Mouse (Mus musculus) MEL (cell line): Measurements from ENCODE around the gene Hs3st5. TPM values are rescaled to one million over a fixed set of nuclear protein-coding genes. Genes with fewer than 3 reads are reported as not detected.

Source experiments
- DNase-seq: peaks from one replicate; pipeline ENCODE4 v3.0.0; 2011; ENCODE audit warnings: low read depth, low spot score
- H3K27ac ChIP-seq: 2 replicates; pipeline ENCODE4 v1.5.1; 2012; ENCODE audit warnings: low read depth, mild to moderate bottlenecking, control low read depth, low read length, moderate library complexity; ENCODE audit not compliant: control insufficient read depth
- H3K27me3 ChIP-seq, 2 experiments: fragments of 150-350 bp in 1 of 2; sonication (generic) in 1 of 2; 2 replicates each; pipeline ENCODE4 v1.6.1; 2012; ENCODE audit warnings: low read length in 2 of 2, mild to moderate bottlenecking in 2 of 2, improper control_type of control experiment in 1 of 2, moderate library complexity in 1 of 2; ENCODE audit not compliant: insufficient read depth in 2 of 2, control insufficient read depth in 1 of 2
- H3K36me3 ChIP-seq, 2 experiments: 2 replicates each; pipeline ENCODE4 v1.6.1; 2012 to 2014; ENCODE audit warnings: low read length in 2 of 2, improper control_type of control experiment in 1 of 2, inconsistent platforms in 1 of 2, mild to moderate bottlenecking in 1 of 2; ENCODE audit not compliant: insufficient read depth in 2 of 2, control insufficient read depth in 1 of 2
- H3K4me1 ChIP-seq, 2 experiments: fragments of 150-350 bp in 1 of 2; sonication (generic) in 1 of 2; 2 replicates each; pipeline ENCODE4 v1.6.1; 2012; ENCODE audit warnings: low read length in 2 of 2, improper control_type of control experiment in 1 of 2, mild to moderate bottlenecking in 1 of 2; ENCODE audit not compliant: insufficient read depth in 2 of 2, control insufficient read depth in 1 of 2
- H3K4me3 ChIP-seq, 2 experiments: fragments of 150-350 bp in 1 of 2; sonication (generic) in 1 of 2; 2 replicates each; pipeline ENCODE4 v1.5.1; 2012; ENCODE audit warnings: low read depth in 2 of 2, low read length in 2 of 2, mild to moderate bottlenecking in 2 of 2, moderate library complexity in 2 of 2, control low read depth in 1 of 2, improper control_type of control experiment in 1 of 2; ENCODE audit not compliant: control insufficient read depth in 1 of 2, insufficient read depth in 1 of 2
- H3K79me2 ChIP-seq: 2 replicates; pipeline ENCODE4 v1.6.1; 2012; ENCODE audit warnings: mild to moderate bottlenecking, low read length, moderate library complexity; ENCODE audit not compliant: control insufficient read depth, poor library complexity, insufficient read depth
- H3K9ac ChIP-seq: 2 replicates; pipeline ENCODE4 v1.6.1; 2012; ENCODE audit warnings: low read depth, mild to moderate bottlenecking, control low read depth, low read length, moderate library complexity; ENCODE audit not compliant: control insufficient read depth, poor library complexity, severe bottlenecking
- H3K9me3 ChIP-seq: fragments of 150-350 bp; sonication (generic); replicated peaks from 2 replicates; pipeline ENCODE4 v1.6.1; 2012; ENCODE audit warnings: mild to moderate bottlenecking, low read length, improper control_type of control experiment, moderate library complexity; ENCODE audit not compliant: insufficient read depth
- CHD2 ChIP-seq: IDR thresholded peaks from 2 replicates; pipeline ENCODE4 v1.6.1; 2011; ENCODE audit warnings: low read length, improper control_type of control experiment
- CTCF ChIP-seq, 3 experiments: IDR thresholded peaks in 2 of 3; conservative IDR thresholded peaks in 1 of 3; 2 replicates each; pipeline ENCODE4 v1.5.1; 2011 to 2012; ENCODE audit warnings: low read length in 3 of 3, low read depth in 2 of 3, mild to moderate bottlenecking in 2 of 3, improper control_type of control experiment in 1 of 3, inconsistent platforms in 1 of 3, mixed read lengths in 1 of 3, moderate library complexity in 1 of 3; ENCODE audit not compliant: control insufficient read depth in 1 of 3, insufficient read depth in 1 of 3, poor library complexity in 1 of 3, severe bottlenecking in 1 of 3
- ELF1 ChIP-seq: IDR thresholded peaks from 2 replicates; pipeline ENCODE4 v1.6.1; 2014; ENCODE audit warnings: low read depth, mild to moderate bottlenecking, inconsistent platforms, low read length, improper control_type of control experiment, moderate library complexity
- EP300 ChIP-seq, 2 experiments: IDR thresholded peaks; 2 replicates each; pipeline ENCODE4 v1.6.1; 2011; ENCODE audit warnings: improper control_type of control experiment in 2 of 2, low read length in 2 of 2, low read depth in 1 of 2, mild to moderate bottlenecking in 1 of 2
- ETS1 ChIP-seq: IDR thresholded peaks from 2 replicates; pipeline ENCODE4 v1.6.1; 2012; ENCODE audit warnings: low read depth, mild to moderate bottlenecking, inconsistent platforms, low read length, improper control_type of control experiment, moderate library complexity
- GABPA ChIP-seq: IDR thresholded peaks from 2 replicates; pipeline ENCODE4 v1.6.1; 2012; ENCODE audit warnings: low read depth, mild to moderate bottlenecking, inconsistent platforms, low read length, improper control_type of control experiment, moderate library complexity
- JUND ChIP-seq: IDR thresholded peaks from 2 replicates; pipeline ENCODE4 v1.6.1; 2011; ENCODE audit warnings: low read depth, mild to moderate bottlenecking, improper control_type of control experiment, low read length
- KAT2A ChIP-seq: conservative IDR thresholded peaks from 2 replicates; pipeline ENCODE4 v1.6.1; 2012; ENCODE audit warnings: low read depth, low read length, improper control_type of control experiment, inconsistent platforms
- MXI1 ChIP-seq: IDR thresholded peaks from 2 replicates; pipeline ENCODE4 v1.6.1; 2011; ENCODE audit warnings: mild to moderate bottlenecking, low read depth, low read length, improper control_type of control experiment
- MYB ChIP-seq: IDR thresholded peaks from 2 replicates; pipeline ENCODE4 v1.6.1; 2011; ENCODE audit warnings: mild to moderate bottlenecking, low read depth, low read length, improper control_type of control experiment
- NRF1 ChIP-seq: IDR thresholded peaks from 2 replicates; pipeline ENCODE4 v1.6.1; 2014; ENCODE audit warnings: low read depth, mild to moderate bottlenecking, inconsistent platforms, low read length, improper control_type of control experiment, moderate library complexity; ENCODE audit not compliant: poor library complexity, insufficient read depth, severe bottlenecking
- RAD21 ChIP-seq: IDR thresholded peaks from 2 replicates; pipeline ENCODE4 v1.6.1; 2011; ENCODE audit warnings: mild to moderate bottlenecking, low read depth, low read length, improper control_type of control experiment
- RCOR1 ChIP-seq: IDR thresholded peaks from 2 replicates; pipeline ENCODE4 v1.6.1; 2012; ENCODE audit warnings: low read depth, mild to moderate bottlenecking, inconsistent platforms, low read length, improper control_type of control experiment
- SMC3 ChIP-seq: IDR thresholded peaks from 2 replicates; pipeline ENCODE4 v1.6.1; 2011; ENCODE audit warnings: low read depth, low read length, improper control_type of control experiment
- TBP ChIP-seq: IDR thresholded peaks from 2 replicates; pipeline ENCODE4 v1.8.0; 2011; ENCODE audit warnings: low read depth, low read length, improper control_type of control experiment
- USF2 ChIP-seq, 2 experiments: IDR thresholded peaks; 2 replicates each; pipeline ENCODE4 v1.6.1; 2011 to 2012; ENCODE audit warnings: improper control_type of control experiment in 2 of 2, low read length in 2 of 2, borderline replicate concordance in 1 of 2, inconsistent platforms in 1 of 2, low read depth in 1 of 2, mild to moderate bottlenecking in 1 of 2; ENCODE audit not compliant: insufficient read depth in 1 of 2
- ZMIZ1 ChIP-seq: IDR thresholded peaks from 2 replicates; pipeline ENCODE4 v1.6.1; 2012; ENCODE audit warnings: low read depth, mild to moderate bottlenecking, inconsistent platforms, low read length, improper control_type of control experiment, moderate library complexity
- ZNF384 ChIP-seq: IDR thresholded peaks from 2 replicates; pipeline ENCODE4 v1.6.1; 2012; ENCODE audit warnings: low read depth, mild to moderate bottlenecking, inconsistent platforms, low read length, improper control_type of control experiment
- polyA plus RNA-seq, 2 experiments: library from polyadenylated mRNA; stranded (reverse) in 1 of 2; unstranded in 1 of 2; fragments of >175 nt in 1 of 2; fragments of >200 nt in 1 of 2; gene quantifications; 2 replicates each; pipeline versions ENCODE4 v1.2.1 to v1.2.4; 2012; ENCODE audit warnings: low replicate concordance in 2 of 2, low read depth in 1 of 2; ENCODE audit not compliant: insufficient read length in 2 of 2, insufficient read depth in 1 of 2, missing spikeins in 1 of 2
- total RNA-seq: library from RNA; depleted of rRNA; stranded (reverse); fragments of 300-350 nt; gene quantifications from 2 replicates; pipeline ENCODE4 v1.2.3, GENCODE M21; 2012

Hs3st5 gene
- total and polyA plus RNA-seq, 3 experiments = not detected

- H3K4me3 ChIP-seq = no peak overlapping the region
- H3K9me3 ChIP-seq = no peaks in the 10 kb centered on the region
- H3K27ac ChIP-seq = no peak overlapping the region
- no peak for DNase-seq
- TF ChIP-seq JUND = no peak
- TF ChIP-seq SMC3 = no peak
- no peak for TF ChIP-seq EP300 (IDR thresholded peaks at IDR 0.05; ENCODE audit: low read depth in 1 of 2, low read length in 2 of 2)
- TF ChIP-seq GABPA = no peak
- TF ChIP-seq MXI1 = no peak
- no peak for TF ChIP-seq ZNF384
- TF ChIP-seq MYB = no peak
- TF ChIP-seq CTCF (IDR thresholded peaks at IDR 0.05 in 2 of 3, conservative IDR thresholded peaks at IDR 0.05 in 1 of 3; ENCODE audit: control insufficient read depth in 1 of 3, insufficient read depth in 1 of 3, low read depth in 2 of 3, low read length in 3 of 3, poor library complexity in 1 of 3, severe bottlenecking in 1 of 3) = no peak
- no peak for TF ChIP-seq ZMIZ1
- no peak for TF ChIP-seq CHD2
- TF ChIP-seq ETS1 = no peak
- no peak for TF ChIP-seq USF2 (IDR thresholded peaks at IDR 0.05; ENCODE audit: borderline replicate concordance in 1 of 2, insufficient read depth in 1 of 2, low read depth in 1 of 2, low read length in 2 of 2)
- no peaks in the 10 kb centered on the region for H3K27me3 ChIP-seq
- H3K9ac ChIP-seq = no peak overlapping the region
- no peaks in the 10 kb centered on the region for H3K4me1 ChIP-seq
- H3K36me3 ChIP-seq = no peaks in the 10 kb centered on the region
- no peaks in the 10 kb centered on the region for H3K79me2 ChIP-seq
These were observed 125.1 kb downstream of the Hs3st5 start for GRCm38 (mm10) chr10:36631746-36632145.

GRCm38 (mm10) chr10:36650653-36651052 is 144.0 kb downstream of the Hs3st5 start:
- DNase-seq = no peak
- Histone ChIP-seq H3K27ac (no peak overlapping the region), H3K27me3 (no peaks in the 10 kb centered on the region), H3K79me2 (no peaks in the 10 kb centered on the region), H3K36me3 (no peaks in the 10 kb centered on the region), H3K4me1 (no peaks in the 10 kb centered on the region), H3K9ac (no peak overlapping the region), H3K4me3 (no peak overlapping the region), H3K9me3 (no peaks in the 10 kb centered on the region)
- no peak for TF ChIP-seq GABPA
- no peak for TF ChIP-seq CHD2
- no peak for TF ChIP-seq USF2 (IDR thresholded peaks at IDR 0.05; ENCODE audit: borderline replicate concordance in 1 of 2, insufficient read depth in 1 of 2, low read depth in 1 of 2, low read length in 2 of 2)
- no peak for TF ChIP-seq ELF1
- TF ChIP-seq RAD21 = no peak
- TF ChIP-seq EP300 (IDR thresholded peaks at IDR 0.05; ENCODE audit: low read depth in 1 of 2, low read length in 2 of 2) = no peak
- TF ChIP-seq TBP = no peak
- TF ChIP-seq NRF1 = no peak
- no peak for TF ChIP-seq KAT2A
- TF ChIP-seq RCOR1 = no peak
